Mouse (Mus musculus) embryo, embryonic 10.5 days (tissue): ENCODE measurements at regions not wholly inside any gene's neighbourhood (a gene's known extent, or its start where the extent isn't known, plus 50 kb on each side); places are given as distances from the start of the nearest gene placed in this dataset.

Experiments
- DNase-seq: peaks from one replicate; pipeline ENCODE4 v3.0.0-alpha.2; 2015; ENCODE audit warnings: low spot score

- peak; percentile 94 for DNase-seq
These were observed 169.4 kb downstream of the Arrdc4 start for GRCm38 (mm10) chr7:68579666-68580065.

DNA sequence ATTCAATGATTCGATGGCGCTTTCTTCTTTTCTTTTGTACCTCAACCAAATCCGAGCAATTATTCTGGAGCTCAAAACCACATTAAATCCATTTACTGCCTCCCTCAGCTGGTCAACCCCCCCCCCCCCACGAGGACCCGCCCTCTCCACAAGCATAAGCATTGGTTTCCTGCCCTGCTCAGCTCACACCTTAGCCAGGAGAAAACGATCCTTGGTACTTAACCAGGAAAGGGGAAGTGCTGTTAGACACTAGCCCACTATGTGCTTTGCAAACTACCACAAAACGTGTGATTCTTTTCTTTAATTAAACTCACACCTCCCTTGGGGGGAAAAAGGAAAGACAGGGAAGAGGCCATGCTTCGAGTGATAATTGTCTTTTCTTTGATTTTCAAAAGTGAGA is 169.8 kb downstream of the Arrdc4 start:
- no peak for DNase-seq

GRCm38 (mm10) chr7:68571315-68571714 is 177.7 kb downstream of the Arrdc4 start:
- DNase-seq: peak; percentile 55

DNA sequence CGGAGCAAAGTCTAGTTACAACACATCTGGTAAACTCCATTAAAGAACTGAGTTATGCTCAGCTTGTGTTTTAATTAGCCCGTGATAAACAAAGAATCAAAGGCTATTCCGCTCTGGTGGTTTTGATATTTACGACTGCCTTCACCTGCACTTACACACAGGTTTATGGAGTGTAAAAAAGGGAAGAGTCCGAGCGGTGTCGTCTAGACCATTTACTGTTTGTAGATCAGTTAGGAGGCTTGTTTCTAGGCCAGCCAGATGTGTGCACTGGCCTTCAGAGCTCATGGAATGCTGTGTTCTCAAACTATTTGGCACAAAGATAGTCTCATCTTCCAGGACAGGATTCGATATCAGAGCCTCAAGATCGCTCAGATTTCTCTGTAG is 180.9 kb downstream of the Arrdc4 start:
- no peak for DNase-seq

- DNase-seq: no peak
These were observed 181.5 kb downstream of the Arrdc4 start for GRCm38 (mm10) chr7:68567452-68568126.

DNA sequence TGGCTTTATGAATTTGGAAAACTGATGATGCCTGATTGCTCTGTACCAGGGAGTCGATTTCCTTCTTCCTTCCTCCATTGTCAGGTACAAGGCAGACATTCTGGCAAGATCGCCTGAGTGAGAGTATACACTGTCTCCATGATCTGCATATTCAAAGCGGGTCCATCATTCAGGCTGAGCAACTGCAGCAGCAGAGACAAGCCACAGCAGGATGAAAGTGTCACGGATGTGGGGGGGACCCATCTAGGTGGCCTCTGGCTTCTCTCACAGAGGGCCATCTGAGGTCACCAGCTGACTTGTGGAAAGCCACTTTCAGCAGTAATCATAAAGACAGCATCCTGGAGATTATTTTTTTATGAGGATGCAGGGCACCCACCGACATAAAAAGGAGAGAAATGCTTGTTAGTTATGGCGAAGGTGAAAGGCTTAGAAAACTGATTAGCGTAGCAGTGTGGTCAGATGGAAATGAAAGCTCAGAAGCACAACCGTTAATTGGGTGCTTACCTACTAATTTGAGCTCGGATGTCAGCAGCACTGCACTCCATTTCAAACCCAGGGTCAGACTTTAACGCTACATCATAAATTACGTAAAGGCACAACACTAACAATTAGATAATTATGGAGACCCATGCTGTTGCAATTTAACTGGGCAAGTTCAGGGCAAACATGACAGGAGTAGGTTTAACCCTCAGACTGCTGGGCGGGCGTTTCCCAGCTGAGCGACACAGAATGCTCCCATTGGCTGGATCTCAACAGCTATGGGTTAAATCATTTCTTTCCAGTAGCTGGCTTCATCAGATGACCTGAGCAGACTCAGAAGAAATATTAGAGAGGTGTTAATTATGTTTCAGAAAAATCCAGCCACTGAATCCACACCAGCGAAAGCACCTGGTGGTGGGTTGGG is 189.3 kb downstream of the Arrdc4 start:
- no peak for DNase-seq

- peak; percentile 16 for DNase-seq
These were observed 198.7 kb downstream of the Arrdc4 start for GRCm38 (mm10) chr7:68550330-68550729.

DNA sequence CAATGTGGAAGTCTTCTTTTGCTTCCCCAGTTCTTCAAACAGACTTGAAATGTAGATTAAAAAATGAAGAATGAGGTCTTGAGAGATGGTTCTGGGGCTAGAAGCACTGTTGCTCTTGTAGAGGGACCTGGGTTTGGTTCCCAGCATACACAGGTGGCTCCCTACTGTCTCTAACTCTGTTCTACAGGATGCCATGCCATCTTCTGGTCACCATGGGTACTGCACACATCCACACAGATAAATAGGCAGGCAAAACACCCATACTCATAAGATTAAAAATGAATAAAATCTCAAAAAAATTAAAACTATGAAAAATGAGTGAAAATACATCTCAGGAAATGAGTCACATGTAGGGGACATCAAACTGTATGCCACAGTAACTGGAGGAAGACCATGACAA is 200.9 kb downstream of the Arrdc4 start:
- DNase-seq: no peak

DNA sequence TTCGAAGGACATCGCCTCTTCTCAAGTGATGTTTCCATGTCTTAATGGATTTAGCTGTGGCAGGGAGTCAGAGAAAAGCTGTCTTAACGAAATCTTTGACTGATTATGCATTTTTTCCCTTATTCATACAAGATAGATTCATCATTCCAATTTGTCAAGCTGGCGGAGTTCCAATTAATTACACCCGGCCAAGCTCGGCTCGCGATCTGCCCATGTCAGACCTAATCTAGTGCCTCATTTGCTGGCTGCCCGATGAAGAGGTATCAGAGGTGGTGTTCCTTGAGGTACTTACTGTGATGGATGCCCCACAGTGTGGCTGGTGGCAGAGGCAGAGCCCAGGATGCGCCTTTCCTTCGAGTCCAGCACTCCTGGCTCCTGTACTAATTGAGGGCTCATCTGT is 204.9 kb downstream of the Arrdc4 start:
- DNase-seq: no peak

DNA sequence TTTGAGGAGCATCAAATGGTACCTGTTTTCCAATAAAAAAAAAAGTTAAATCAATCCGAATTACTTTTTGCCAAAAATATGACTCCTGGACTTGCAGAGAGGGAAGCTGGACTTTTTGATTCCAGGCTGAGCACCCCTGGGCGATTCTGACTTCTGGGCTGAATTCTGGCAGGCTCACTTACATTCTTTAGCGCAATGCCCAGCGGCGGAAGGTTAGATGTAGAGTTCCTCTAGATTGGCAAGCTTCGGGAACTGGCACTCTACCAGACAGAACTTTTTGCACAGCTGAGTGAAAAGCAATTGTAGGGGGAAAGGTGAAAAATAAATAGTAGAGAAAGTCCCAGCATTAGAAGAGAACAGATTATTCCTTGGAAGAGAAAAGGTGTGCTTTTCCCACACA is 235.5 kb downstream of the Fam169b start:
- DNase-seq: no peak

DNA sequence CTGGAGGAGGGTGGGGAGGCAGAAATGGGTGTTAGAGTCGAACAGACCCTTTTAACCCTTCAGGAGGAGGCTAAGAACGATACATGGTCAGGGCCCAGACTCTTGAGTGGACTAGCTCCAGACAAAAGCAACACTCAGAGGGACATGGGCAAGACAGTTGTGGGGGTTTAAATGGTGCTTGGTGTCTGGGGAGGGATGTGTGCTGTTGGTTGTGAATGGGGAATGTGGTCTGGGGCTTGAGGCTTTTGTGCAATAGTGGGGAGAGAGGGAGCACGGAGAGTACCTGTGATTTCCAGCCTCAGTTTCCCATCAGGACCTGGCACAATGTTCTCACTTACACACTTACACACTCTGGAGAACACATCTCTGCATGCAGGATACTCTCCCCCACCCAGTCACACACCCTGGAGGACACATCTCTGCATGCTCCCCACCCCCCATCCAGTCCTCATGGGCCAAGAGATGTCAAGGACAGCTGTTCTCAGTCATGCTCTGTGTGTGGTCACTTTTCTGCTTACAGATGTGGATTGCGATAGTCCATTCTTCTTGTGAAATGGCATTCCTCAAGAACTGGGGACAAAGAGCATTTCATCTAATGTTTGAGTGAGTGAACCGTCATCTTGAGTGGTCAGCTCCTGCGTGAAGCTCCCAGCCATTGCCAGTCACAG is 217.6 kb downstream of the Fam169b start:
- no peak for DNase-seq

- DNase-seq: no peak
These were observed 213.0 kb downstream of the Fam169b start for GRCm38 (mm10) chr7:68486676-68487075.

- DNase-seq: no peak
These were observed 208.9 kb downstream of the Fam169b start for GRCm38 (mm10) chr7:68482553-68482952.

GRCm38 (mm10) chr7:68480770-68481169 is 207.1 kb downstream of the Fam169b start:
- DNase-seq: peak; percentile 85

DNA sequence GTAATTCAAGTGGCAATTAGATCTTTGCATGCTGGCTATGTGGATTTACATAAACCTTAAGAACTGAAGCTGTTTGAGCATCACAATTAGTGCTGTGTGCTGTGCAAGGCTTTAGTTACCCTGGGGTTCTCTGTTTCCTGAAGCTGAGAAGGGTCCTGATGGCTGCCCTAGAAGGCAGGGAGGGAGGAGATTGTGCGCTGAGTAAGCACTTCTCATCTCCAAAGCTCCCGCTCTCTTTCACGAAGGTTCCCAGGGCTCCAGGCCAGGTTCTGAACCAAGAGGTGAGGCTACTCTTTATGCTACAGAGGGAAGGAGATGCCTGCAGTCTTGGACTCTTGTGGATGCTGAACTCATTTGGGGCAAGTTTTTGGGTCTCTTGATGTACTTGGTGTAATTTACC is 206.7 kb downstream of the Fam169b start:
- DNase-seq: no peak

DNA sequence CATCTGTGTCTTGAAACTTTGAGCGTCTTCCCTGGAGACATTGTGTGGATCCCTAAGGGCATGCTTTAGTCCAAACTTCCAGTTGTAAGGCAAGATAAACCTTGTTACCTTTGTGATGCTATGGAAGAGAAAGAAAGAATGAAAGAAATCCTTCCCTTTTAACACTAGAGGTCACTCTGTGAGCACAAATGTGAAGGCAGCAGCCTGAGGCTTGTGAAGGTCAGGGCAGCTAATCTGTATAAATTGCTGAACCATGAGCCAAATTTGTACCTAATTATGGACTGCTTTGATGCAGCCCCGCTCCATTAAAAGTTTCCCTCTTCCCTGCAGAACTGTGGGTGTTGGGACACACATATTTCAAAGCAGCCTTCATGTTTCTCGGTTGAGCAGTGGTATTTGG is 204.4 kb downstream of the Fam169b start:
- DNase-seq: peak; percentile 66

- peak; percentile 59 for DNase-seq
These were observed 199.2 kb downstream of the Fam169b start for GRCm38 (mm10) chr7:68472800-68473199.

GRCm38 (mm10) chr7:68470983-68471382 is 197.3 kb downstream of the Fam169b start:
- DNase-seq: no peak

DNA sequence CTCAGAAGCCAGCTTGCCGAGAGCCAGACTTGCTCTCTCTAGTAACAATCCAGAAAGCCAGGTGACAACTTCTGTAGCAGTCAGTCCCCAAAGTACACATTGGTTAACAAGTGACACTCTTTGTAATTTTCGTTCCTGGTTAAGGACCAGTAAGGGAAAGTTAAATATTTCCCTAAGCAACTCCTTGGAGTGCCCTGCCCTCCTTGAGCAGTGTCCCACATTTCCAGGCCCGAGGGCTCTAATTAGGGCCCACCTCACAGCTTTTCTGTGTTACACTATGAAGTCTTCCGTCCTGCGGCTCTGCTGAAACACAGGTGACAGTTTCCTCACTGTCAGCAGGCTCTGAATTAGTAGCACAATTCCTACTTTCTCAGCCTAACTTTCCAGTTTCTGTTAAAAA is 194.9 kb downstream of the Fam169b start:
- no peak for DNase-seq

GRCm38 (mm10) chr7:68457842-68458241 is 184.2 kb downstream of the Fam169b start:
- DNase-seq: no peak

GRCm38 (mm10) chr7:68455451-68455850 is 181.8 kb downstream of the Fam169b start:
- peak; percentile 30 for DNase-seq

DNA sequence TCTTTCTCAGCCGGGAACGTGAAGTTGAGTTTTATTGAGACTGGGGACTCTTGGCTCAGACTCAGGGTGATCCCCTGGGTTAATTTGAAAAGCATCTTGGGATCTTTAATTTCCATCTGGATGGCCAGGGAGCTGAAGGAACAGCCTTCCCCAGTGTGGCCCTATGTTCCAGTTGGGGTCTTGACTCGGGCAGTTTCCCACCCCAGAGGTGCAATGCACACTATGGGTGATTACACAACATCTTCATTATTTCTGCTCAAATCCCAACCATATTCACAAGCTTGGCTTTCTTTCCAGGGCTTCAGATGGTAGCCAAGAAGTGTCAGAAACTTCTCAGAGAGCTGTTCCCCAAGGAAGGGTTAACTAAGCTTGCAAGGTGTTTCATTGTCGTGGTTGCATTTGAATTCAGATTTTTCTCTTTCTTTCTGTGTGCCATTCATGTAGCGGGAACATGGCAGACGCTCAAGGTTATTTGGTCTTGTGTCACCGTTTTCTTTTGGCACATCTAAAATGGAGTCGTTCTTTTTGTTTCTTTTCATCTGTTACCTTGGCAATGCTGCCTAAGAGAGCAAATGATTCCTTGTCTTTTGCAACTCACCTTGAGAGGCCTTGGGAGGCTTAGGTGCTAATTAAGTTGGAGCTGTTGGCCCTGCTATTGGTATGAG is 179.5 kb downstream of the Fam169b start:
- no peak for DNase-seq
